Mouse (Mus musculus) urinary bladder, postnatal 10 days (tissue): Measurements from ENCODE around the gene Olfr303.
"Not testable (repeated sequence)": the region's sequence is repeated elsewhere in the genome, so short reads cannot be mapped to it uniquely, and the experiment has no call there.

Experiments
- DNase-seq: peaks from one replicate; pipeline ENCODE4 v3.0.0; 2022; ENCODE audit warnings: low spot score

Gene Olfr303

DNA sequence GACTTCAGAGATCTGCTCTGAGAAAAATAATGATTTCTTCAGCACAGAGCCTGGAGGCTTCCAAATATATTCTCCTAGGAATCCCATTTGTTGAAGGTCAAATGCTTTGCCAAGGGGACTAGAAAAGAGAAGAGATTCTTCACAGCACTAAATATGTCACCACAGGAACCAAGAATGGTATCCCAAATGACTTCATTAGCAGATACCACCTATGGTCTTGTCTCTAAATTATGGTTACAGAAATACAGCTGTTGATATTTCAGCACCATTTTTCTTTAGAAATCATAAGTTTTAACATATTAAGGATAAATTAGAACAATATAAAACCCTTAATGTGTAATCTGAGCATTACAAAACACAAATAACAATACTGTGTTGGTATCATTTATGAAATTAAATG is at the start of gene Olfr303:
Gene Olfr303, minus strand, starts transcription at position 101 of the 400 bp plus-strand sequence.
- no peak for DNase-seq

GRCm38 (mm10) chr7:86403546-86403945 is 6.0 kb upstream of the Olfr303 start, which contains the start of gene Olfr301:
TSS of gene Olfr301 (plus strand) at chr7:86403846.
- no peak for DNase-seq

GRCm38 (mm10) chr7:86386558-86386957 is 11.0 kb downstream of the Olfr303 start, which contains the start of gene Olfr304:
TSS of gene Olfr304 (minus strand) at chr7:86386658.
- no peak for DNase-seq

DNA sequence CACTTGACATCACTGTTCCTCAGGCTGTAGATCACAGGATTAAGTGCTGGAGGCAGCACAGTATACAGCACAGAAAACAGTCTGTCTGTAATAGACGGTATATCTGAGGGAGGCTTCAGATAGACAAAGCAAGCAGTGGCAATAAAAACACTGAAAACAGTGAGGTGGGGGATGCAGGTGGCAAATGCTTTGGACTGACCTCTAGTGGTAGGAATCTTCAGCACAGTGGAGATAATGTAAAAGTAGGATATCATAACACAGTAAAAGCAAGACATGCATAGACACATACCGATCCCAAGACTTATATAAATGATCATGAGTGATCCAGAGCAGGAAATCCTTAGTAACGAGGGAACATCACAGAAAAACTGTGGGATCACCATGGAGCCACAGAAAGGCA is 11.8 kb downstream of the Olfr303 start:
- DNase-seq, result no peak

GRCm38 (mm10) chr7:86366828-86367227 is 30.8 kb downstream of the Olfr303 start, which contains the start of gene Olfr305:
TSS of gene Olfr305 (minus strand) at chr7:86366928.
- DNase-seq, result no peak

DNA sequence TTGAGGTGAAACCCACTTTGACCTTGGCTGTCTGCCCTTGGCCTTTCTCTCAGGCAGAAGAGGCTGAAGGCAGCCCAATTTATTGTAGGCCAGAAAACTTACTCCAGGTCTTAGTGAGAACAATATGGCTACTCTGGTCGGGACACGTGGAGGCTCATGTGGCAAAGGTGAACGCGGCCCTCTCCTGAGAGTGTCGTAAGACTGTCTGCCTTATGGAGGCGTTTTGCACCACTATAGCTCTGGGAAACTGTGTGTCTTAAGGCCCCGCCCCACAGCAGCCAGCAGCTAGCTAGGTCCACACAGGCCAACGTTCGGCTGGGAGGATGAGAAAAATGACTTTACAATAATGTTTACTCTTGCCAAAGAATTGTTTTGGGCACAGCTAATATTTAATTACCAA is 51.3 kb downstream of the Olfr303 start:
- DNase-seq, result not testable (repeated sequence)

DNA sequence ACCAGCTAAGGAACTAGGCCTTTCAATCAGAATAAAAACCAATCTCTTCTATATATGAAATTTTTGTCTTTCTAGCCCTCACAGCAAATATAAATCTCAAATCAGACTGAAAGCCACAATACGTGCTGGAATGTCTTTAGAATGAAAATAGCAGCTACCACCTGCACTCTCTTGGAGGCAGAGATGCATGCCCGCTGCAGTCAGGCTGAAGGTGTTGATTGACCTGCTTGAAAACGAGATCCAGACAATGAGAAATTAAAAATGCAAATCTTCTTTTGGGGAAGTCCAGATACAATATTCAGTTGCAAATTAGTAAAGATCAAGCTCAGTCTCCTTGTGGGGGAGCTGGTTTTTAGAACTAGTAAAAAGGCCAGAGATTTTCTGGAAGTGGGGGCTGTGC is 53.3 kb downstream of the Olfr303 start:
- no peak for DNase-seq

DNA sequence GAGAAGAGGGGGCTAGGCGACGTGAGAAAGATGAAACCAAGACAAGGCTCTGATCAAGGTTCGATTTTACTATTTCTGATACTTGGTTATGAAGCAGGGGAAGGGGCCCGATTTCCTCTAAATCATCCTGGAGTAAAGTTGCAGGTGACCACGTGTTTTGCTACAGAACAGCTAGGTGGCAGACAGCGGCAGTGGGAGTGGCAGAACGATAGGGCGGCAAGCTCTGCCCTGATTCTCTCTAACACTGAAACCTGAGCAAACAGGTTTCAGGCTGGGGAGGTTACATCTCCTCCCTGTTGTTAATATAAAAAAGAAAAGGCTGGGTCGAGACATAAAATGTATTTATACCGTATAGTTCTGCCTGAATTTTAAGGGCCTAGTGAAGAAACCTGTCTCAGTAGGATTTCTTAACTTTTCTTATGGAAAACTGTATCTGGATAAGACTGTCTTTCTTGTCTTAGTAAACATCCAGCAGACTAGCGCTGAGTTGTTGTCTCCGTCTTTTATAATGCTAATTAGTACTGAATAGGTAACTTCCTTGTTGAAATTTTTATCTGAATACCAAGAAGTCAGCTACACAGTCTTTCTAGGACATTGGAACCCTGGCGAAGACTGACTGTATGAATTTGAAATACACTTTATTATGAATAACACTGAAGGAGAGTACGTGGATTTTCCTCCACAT is 54.6 kb downstream of the Olfr303 start:
- DNase-seq, result no peak
